ENCODE assay signal across 20 mouse cellular contexts in genomic region chr9:68670731-68671130, GRCm38 (mm10). TPM values are rescaled to one million over a fixed set of nuclear protein-coding genes. Genes with fewer than 3 reads are reported as not detected.
DNase-seq lines count a peak whose midpoint lies in the region; ATAC-seq and TF ChIP-seq lines count a peak whose summit lies in the region.
"Had no signal": no experiment of that assay in that cellular context is flagged by ENCODE, and none has a peak within 500 bp of the region (broad histone marks: within the 10 kb centered on the region; RNA-seq: fewer than 3 reads in every experiment).

No protein-coding gene starts in this region.

- peaks cover 8% of the 10 kb centered on the region; the same call in 1 of the 2 replicates for H3K4me1 ChIP-seq in liver, adult 2 months (ENCODE audit: control insufficient read depth, insufficient read depth, low read length)
- no peaks in the 10 kb centered on the region for H3K4me1 ChIP-seq in liver, postnatal 0 days (ENCODE audit: insufficient read depth)

- 20% methylated on average over 3 of the region's 3 CpGs for WGBS in liver, adult 2 months
- WGBS in liver, postnatal 0 days (ENCODE audit: insufficient replicate concordance) = 77% methylated on average over 3 of the region's 3 CpGs

- no peaks in the 10 kb centered on the region for H3K9me3 ChIP-seq in liver, postnatal 0 days (ENCODE audit: low read length)

- no peaks in the 10 kb centered on the region for H3K79me2 ChIP-seq in liver, adult 2 months (ENCODE audit: control insufficient read depth, insufficient read depth, low read length)

- H3K9ac ChIP-seq in liver, adult 2 months (ENCODE audit: low read depth, low read length) = no peak overlapping the region
- H3K9ac ChIP-seq in liver, postnatal 0 days (replicated peaks) = no peak overlapping the region

- no peak for TF ChIP-seq POLR2A in liver, adult 2 months (IDR thresholded peaks at IDR 0.05; ENCODE audit: extremely low read depth, insufficient read depth, low read length)

- no peak for TF ChIP-seq EP300 in liver, postnatal 0 days (IDR thresholded peaks at IDR 0.05; ENCODE audit: low read depth)

- DNase-seq in heart, adult 11 months = peak; percentile 65
- DNase-seq in heart, postnatal 4 days = no peak
- DNase-seq in liver, adult 2 months (ENCODE audit: extremely low read depth, low read depth, low spot score) = peak; percentile 71
- no peak for DNase-seq in liver, postnatal 0 days
- DNase-seq: adrenal gland, adult 2 months; adrenal gland, adult 8-10 months; adrenal gland, postnatal 10 days; adrenal gland, postnatal 14 days; adrenal gland, postnatal 25 days; adrenal gland, postnatal 36 days; B cell, adult 2 months; cerebellum, adult 11 months; cerebellum, adult 11-12 months; cerebellum, adult 18-20 months had no signal

- H3K4me3 ChIP-seq in liver, adult 2 months (ENCODE audit: insufficient read depth, low read depth, low read length) = no peak overlapping the region
- H3K4me3 ChIP-seq in liver, postnatal 0 days (ENCODE audit: low read depth, low read length) = no peak overlapping the region

- H3K27me3 ChIP-seq in liver, adult 2 months (ENCODE audit: control insufficient read depth, insufficient read depth, low read length) = no peaks in the 10 kb centered on the region
- H3K27me3 ChIP-seq in liver, postnatal 0 days (ENCODE audit: insufficient read depth, low read length) = no peaks in the 10 kb centered on the region
- H3K27me3 ChIP-seq: CH12.LX had no signal

- H3K36me3 ChIP-seq in liver, adult 2 months (ENCODE audit: control insufficient read depth, insufficient read depth, low read length) = no peaks in the 10 kb centered on the region
- H3K36me3 ChIP-seq in liver, postnatal 0 days (replicated peaks; ENCODE audit: insufficient read depth, low read length) = no peaks in the 10 kb centered on the region
- H3K36me3 ChIP-seq: G1E had no signal

- no peak overlapping the region for H3K27ac ChIP-seq in liver, adult 2 months (replicated peaks; ENCODE audit: insufficient read depth, low read depth, low read length)
- H3K27ac ChIP-seq in liver, postnatal 0 days (ENCODE audit: low read depth) = no peak overlapping the region

- no peak for ATAC-seq in liver, postnatal 0 days
- ATAC-seq: activated CD4-positive, CD25-positive, alpha-beta regulatory T cell, adult 4 months; CD4-positive, CD25-positive, alpha-beta regulatory T cell, adult 4 months; Patski had no signal

- no peak overlapping the region for H3K4me2 ChIP-seq in liver, postnatal 0 days (ENCODE audit: low read depth, low read length)

- TF ChIP-seq CTCF in liver, adult 2 months (IDR thresholded peaks at IDR 0.05; ENCODE audit: low read depth, low read length) = no peak
- TF ChIP-seq CTCF in liver, postnatal 0 days (IDR thresholded peaks at IDR 0.05; ENCODE audit: low read depth) = no peak

RNA-seq across cellular contexts. Expression of gene Rora, which starts 17.1 kb away (rescaled TPM):
- total RNA-seq in heart, postnatal 4 days (2021) = 10 to 100 TPM; 17.0 to 18.1 TPM
- 30.8 and 38.0 TPM in 2 replicates for total RNA-seq in liver, adult 2 months (2014; rRNA removed)
- 11.3 and 14.8 TPM in 2 replicates for polyA plus RNA-seq in liver, adult 2 months (2012; rRNA removed)
- polyA plus RNA-seq in liver, postnatal 0 days (2015; fragmentation: Nextera tagmentation; extraction: Ambion mirVana) = 22.7 and 23.1 TPM in 2 replicates
- total RNA-seq: MEL had no signal
- polyA plus RNA-seq: G1E had no signal

Comparison
In these comparisons a context has a peak if more than half of its experiments do, and no peak if none do; other contexts are left out.
1. DNase-seq: peak in heart, adult 11 months (single experiment) and liver, adult 2 months (single experiment); none in heart, postnatal 4 days (single experiment) and liver, postnatal 0 days (single experiment).